Mouse (Mus musculus) kidney, embryonic 16.5 days (tissue): ENCODE data around the gene Pacrg. TPM values are rescaled to one million over a fixed set of nuclear protein-coding genes. Genes with fewer than 3 reads are reported as not detected.

ENCODE experiments used
- ATAC-seq: fragments of 200-750 bp; cut with Nextera tagmentation; 2 replicates; pipeline ENCODE4 v1.8.0; 2017; ENCODE audit warnings: moderate TSS enrichment; ENCODE audit not compliant: low FRiP score, low TSS enrichment
- H3K27ac ChIP-seq: fragments of 300-500 bp; sonication (generic); 2 replicates; pipeline ENCODE4 v1.5.1; 2014; ENCODE audit warnings: low read length
- H3K27me3 ChIP-seq: fragments of 300-500 bp; sonication (generic); 2 replicates; pipeline ENCODE4 v1.6.1; 2014; ENCODE audit warnings: low read length, control low read depth, mixed read lengths; ENCODE audit not compliant: insufficient read depth
- H3K36me3 ChIP-seq: fragments of 300-500 bp; sonication (generic); 2 replicates; pipeline ENCODE4 v1.6.1; 2014; ENCODE audit warnings: low read length, control low read depth, mixed read lengths; ENCODE audit not compliant: insufficient read depth
- H3K4me1 ChIP-seq: fragments of 300-500 bp; sonication (generic); 2 replicates; pipeline ENCODE4 v1.6.1; 2014; ENCODE audit warnings: low read length, control low read depth, mixed read lengths; ENCODE audit not compliant: insufficient read depth
- H3K4me2 ChIP-seq: fragments of 300-500 bp; sonication (generic); replicated peaks from 2 replicates; pipeline ENCODE4 v1.6.1; 2014; ENCODE audit warnings: low read depth, low read length
- H3K4me3 ChIP-seq: fragments of 300-500 bp; sonication (generic); 2 replicates; pipeline ENCODE4 v1.5.1; 2014; ENCODE audit warnings: mild to moderate bottlenecking, low read length
- H3K9ac ChIP-seq: fragments of 300-500 bp; sonication (generic); replicated peaks from 2 replicates; pipeline ENCODE4 v1.6.1; 2014; ENCODE audit warnings: low read length
- H3K9me3 ChIP-seq: fragments of 300-500 bp; sonication (generic); 2 replicates; pipeline ENCODE4 v1.6.1; 2016; ENCODE audit warnings: low read length, control low read depth
- WGBS: fragments of 180-500 bp; shearing (Covaris S2); extraction: QIAGEN DNeasy Blood & Tissue Kit; methylation state at CpG from one replicate; pipeline ENCODE4 v1.1.7; 2014; 5-methylcytosine and 5-hydroxymethylcytosine counted together
- polyA plus RNA-seq: library from polyadenylated mRNA; unstranded; fragments of >200 nt; fragmentation: Nextera tagmentation; extraction: Ambion mirVana; gene quantifications from 2 replicates; pipeline ENCODE4 v1.2.1, GENCODE M21; 2015

Pacrg gene
- polyA plus RNA-seq, 1 experiment from 2014 or later, result 3.9 TPM

DNA sequence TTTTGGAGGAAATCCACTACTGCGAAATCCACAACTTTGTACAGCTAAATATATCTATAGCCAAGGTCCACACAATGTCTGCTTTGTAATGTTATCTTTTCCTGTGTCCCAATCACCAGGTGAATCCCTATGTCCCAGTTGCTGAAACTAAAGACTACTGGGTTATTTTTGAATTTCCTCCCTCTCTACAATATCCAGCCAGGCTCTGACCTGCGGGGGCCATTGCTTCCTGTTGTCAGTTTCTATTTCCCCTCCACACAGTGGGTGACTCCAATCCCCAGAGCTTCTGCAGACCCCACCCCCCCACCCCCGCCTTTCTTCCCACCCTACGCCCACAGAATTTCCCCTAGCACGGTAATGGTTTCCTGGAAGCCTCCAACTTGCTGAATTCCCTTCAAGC lies 473.1 kb downstream of the Pacrg start:
- peak; percentile 70 for ATAC-seq
- H3K27ac ChIP-seq, result 0 out of 2 replicates have a peak overlapping the region, but pooled peaks have one; percentile 23
- WGBS, result 82% methylated on average over 5 of the region's 5 CpGs

GRCm38 (mm10) chr17:10366577-10366976 lies 473.5 kb downstream of the Pacrg start:
- H3K4me1 ChIP-seq, result no peaks in the 10 kb centered on the region
- H3K4me2 ChIP-seq, result no peak overlapping the region
- no peak overlapping the region for H3K4me3 ChIP-seq
- WGBS, result 79% methylated on average over 4 of the region's 4 CpGs
- no peaks in the 10 kb centered on the region for H3K9me3 ChIP-seq
- ATAC-seq, result 0 out of 2 replicates have a peak, but pooled peaks have one; percentile 4
- no peak overlapping the region for H3K9ac ChIP-seq
- no peaks in the 10 kb centered on the region for H3K27me3 ChIP-seq
- H3K27ac ChIP-seq, result no peak overlapping the region
- H3K36me3 ChIP-seq, result no peaks in the 10 kb centered on the region

More for the DNA sequence above, 473.1 kb downstream of the Pacrg start:
- Histone ChIP-seq H3K27me3 (no peaks in the 10 kb centered on the region), H3K9ac (no peak overlapping the region), H3K4me1 (peaks cover 3% of the 10 kb centered on the region; the same call in 1 of the 2 replicates), H3K36me3 (no peaks in the 10 kb centered on the region), H3K4me2 (no peak overlapping the region), H3K9me3 (no peaks in the 10 kb centered on the region), H3K4me3 (no peak overlapping the region)

DNA sequence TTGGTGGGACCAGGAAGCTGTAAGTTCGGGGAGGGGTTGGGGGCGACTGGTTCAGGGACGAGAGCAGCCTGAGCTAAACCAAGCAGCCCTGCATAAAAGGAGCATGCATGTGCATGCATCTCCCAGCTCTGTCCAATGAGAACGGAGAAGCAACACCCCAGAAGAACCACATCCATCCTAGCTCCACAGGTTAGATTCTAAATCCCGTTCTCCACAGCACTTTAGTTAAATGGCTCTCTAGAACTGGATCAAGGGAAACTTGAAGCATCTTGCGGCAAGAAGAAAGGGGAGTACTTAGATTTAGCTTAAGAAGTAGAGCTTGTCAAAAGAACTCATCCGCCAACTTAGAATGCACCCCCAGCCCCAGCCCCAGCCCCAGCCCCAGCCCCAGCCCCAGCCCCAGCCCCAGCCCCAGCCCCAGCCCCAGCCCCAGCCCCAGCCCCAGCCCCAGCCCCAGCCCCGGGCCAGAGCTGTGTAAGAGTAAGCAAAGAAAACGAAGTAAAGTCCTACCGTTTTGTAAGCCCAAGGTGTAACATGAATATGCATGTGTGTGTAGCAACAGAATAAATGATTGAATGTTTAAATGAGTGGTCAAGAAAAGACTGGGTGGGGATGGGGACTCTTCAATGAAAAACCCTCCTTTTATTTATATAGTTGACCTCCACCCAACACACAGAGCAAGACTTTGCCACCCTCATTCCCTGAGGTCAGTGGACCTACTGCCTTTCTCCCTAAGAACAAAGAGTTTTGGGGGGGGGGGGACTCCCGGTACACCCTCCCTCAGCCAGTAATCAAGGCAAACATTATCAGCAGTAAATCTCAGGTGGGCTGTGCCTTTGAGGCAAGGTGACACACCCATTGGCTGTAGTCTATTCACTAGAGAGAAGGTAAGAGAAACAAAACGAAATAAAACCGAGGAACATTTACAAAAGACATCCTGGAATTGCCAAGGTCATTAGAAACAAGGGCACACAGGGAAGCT lies 474.3 kb downstream of the Pacrg start:
- Histone ChIP-seq H3K4me1 (no peaks in the 10 kb centered on the region), H3K27me3 (no peaks in the 10 kb centered on the region), H3K4me2 (no peak overlapping the region), H3K9me3 (no peaks in the 10 kb centered on the region), H3K4me3 (no peak overlapping the region), H3K27ac (no peak overlapping the region), H3K9ac (no peak overlapping the region), H3K36me3 (no peaks in the 10 kb centered on the region)
- 70% methylated on average over 13 of the region's 13 CpGs for whole genome bisulfite sequencing
- no peak for ATAC-seq

DNA sequence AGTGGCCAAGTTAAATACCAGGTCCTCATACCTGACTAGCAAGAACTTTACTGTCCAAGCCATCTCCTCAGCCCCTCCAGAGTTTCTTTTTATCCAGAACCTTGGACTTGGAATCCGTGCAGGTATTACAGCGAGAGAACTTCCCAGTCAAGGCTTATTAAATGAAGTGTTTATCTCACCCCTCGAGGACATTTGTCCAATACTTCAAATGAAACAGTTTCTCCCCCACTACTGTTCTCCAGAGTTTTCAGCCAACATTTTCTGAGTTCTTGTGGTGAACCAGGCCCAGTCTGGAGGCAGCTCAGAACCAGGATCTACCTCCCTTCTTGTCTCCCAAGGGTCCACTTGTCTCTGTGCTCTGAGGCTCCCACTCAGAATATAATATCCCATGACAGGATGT lies 477.0 kb downstream of the Pacrg start:
- 74% methylated on average over 3 of the region's 3 CpGs for WGBS
- Histone ChIP-seq H3K9me3 (no peaks in the 10 kb centered on the region), H3K4me3 (no peak overlapping the region), H3K9ac (no peak overlapping the region), H3K4me1 (no peaks in the 10 kb centered on the region; the same call in 1 of the 2 replicates), H3K27me3 (no peaks in the 10 kb centered on the region), H3K36me3 (no peaks in the 10 kb centered on the region), H3K4me2 (no peak overlapping the region), H3K27ac (no peak overlapping the region)
- no peak for ATAC-seq

DNA sequence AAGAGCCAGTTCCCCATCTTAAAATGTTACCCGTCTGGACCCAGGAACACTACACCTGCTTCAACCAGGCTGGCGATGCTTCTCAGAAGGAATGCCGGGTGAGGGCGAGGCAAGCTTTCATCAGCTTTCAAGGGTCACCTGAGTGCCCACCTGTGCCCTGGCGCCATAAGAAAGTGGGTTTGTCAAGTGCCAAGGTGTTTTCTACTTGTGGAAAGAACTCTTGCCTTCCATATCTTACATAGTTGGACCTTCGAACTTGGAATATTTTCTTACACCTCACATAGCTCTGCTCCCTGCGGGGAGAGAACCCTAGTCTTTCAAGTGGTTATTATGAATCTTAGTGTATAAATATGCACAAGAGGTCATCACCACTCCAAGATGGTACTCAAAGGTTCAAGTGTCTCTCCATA lies 478.2 kb downstream of the Pacrg start:
- H3K4me2 ChIP-seq, result no peak overlapping the region
- H3K36me3 ChIP-seq, result no peaks in the 10 kb centered on the region
- no peak for ATAC-seq
- H3K9me3 ChIP-seq, result no peaks in the 10 kb centered on the region
- no peak overlapping the region for H3K4me3 ChIP-seq
- H3K9ac ChIP-seq, result no peak overlapping the region
- H3K4me1 ChIP-seq, result no peaks in the 10 kb centered on the region; the same call in 1 of the 2 replicates
- WGBS, result 92% methylated on average over 7 of the region's 7 CpGs
- H3K27ac ChIP-seq, result no peak overlapping the region
- H3K27me3 ChIP-seq, result no peaks in the 10 kb centered on the region

DNA sequence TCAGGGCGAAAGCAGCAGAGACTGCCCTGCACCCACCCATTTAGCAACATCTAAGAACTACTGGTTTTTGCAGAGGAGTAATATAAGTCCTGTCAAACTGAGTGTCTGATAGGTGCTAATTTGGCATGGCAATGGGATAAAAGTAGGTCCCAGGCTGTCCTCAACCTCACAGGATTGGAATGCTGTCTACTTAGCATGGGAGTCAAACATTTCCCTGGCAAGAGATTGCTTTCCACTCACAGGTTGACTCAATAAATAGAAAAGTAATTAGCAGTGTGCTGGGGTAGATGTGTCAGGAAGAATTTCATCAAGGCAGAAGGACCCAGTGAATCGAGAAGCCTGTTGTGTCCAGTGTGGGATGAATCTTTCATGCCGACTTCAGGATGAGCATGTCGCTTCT lies 479.4 kb downstream of the Pacrg start:
- peak; percentile 33; the same call in 1 of the 2 replicates for ATAC-seq
- Histone ChIP-seq H3K9ac (no peak overlapping the region), H3K27ac (no peak overlapping the region), H3K4me3 (no peak overlapping the region), H3K4me1 (peaks cover 7% of the 10 kb centered on the region), H3K36me3 (no peaks in the 10 kb centered on the region), H3K27me3 (no peaks in the 10 kb centered on the region), H3K4me2 (no peak overlapping the region), H3K9me3 (no peaks in the 10 kb centered on the region)
- 55% methylated on average over 4 of the region's 4 CpGs for WGBS

DNA sequence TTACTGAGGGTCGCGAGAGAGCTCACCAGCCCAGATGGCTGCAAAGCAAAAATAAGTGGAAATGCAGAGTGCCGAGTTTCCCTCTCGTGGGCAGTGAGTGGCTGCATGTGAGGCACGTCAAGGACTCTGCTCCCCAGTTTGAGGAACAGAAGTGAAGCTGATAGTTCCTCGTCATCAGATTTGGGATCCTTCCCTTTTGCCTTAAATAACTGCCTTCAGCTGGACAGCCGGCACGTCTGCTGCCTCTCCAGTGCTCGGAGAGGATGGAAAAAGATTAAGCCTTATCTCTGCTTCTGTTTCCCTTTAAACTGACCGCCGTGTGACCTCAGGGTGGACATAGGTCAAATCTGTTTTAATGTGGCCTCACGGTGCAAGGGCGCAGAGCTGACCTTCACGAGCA lies 480.6 kb downstream of the Pacrg start:
- Histone ChIP-seq H3K9me3 (no peaks in the 10 kb centered on the region), H3K9ac (no peak overlapping the region), H3K4me1 (peaks cover 8% of the 10 kb centered on the region), H3K36me3 (no peaks in the 10 kb centered on the region), H3K27ac (no peak overlapping the region), H3K4me3 (no peak overlapping the region), H3K4me2 (no peak overlapping the region), H3K27me3 (no peaks in the 10 kb centered on the region)
- WGBS, result 65% methylated on average over 14 of the region's 14 CpGs
- ATAC-seq, result no peak

GRCm38 (mm10) chr17:10357348-10357747 lies 482.8 kb downstream of the Pacrg start:
- Histone ChIP-seq H3K36me3 (no peaks in the 10 kb centered on the region), H3K9ac (no peak overlapping the region), H3K9me3 (no peaks in the 10 kb centered on the region), H3K4me1 (peaks cover 8% of the 10 kb centered on the region), H3K27me3 (no peaks in the 10 kb centered on the region), H3K4me2 (no peak overlapping the region), H3K27ac (no peak overlapping the region), H3K4me3 (no peak overlapping the region)
- ATAC-seq, result no peak
- WGBS, result 89% methylated on average over 12 of the region's 12 CpGs

GRCm38 (mm10) chr17:10356294-10356693 lies 483.8 kb downstream of the Pacrg start:
- no peaks in the 10 kb centered on the region for H3K9me3 ChIP-seq
- no peaks in the 10 kb centered on the region for H3K27me3 ChIP-seq
- no peaks in the 10 kb centered on the region for H3K36me3 ChIP-seq
- no peak overlapping the region for H3K4me2 ChIP-seq
- ATAC-seq, result no peak
- H3K4me3 ChIP-seq, result no peak overlapping the region
- no peak overlapping the region for H3K9ac ChIP-seq
- 26% methylated on average over 6 of the region's 6 CpGs for WGBS
- H3K27ac ChIP-seq, result no peak overlapping the region
- H3K4me1 ChIP-seq, result peaks cover 8% of the 10 kb centered on the region

DNA sequence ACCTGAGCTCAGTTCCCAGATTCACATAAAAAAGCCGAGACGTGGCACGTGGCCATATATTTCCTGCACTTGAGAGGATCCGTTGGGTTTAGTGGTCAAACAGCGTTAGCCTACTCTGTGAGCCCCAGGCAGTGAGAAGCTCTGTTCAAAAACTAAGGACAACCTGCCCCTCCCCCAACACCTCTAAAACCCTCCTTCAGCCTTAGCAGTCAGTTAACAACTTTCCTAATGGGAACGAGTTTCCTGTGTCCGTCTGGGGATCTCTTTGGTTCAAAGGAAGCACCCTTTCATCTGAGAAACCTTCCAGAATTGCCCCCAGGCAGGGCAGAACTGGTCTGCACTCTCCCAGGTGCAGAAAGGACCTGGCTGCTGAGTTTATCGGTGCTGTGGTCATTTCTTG lies 484.4 kb downstream of the Pacrg start:
- WGBS, result 6% methylated on average over 8 of the region's 8 CpGs
- H3K27ac ChIP-seq, result no peak overlapping the region
- H3K9ac ChIP-seq, result no peak overlapping the region
- no peaks in the 10 kb centered on the region for H3K36me3 ChIP-seq
- H3K27me3 ChIP-seq, result no peaks in the 10 kb centered on the region
- ATAC-seq, result no peak
- H3K4me3 ChIP-seq, result no peak overlapping the region
- peaks cover 8% of the 10 kb centered on the region for H3K4me1 ChIP-seq
- no peaks in the 10 kb centered on the region for H3K9me3 ChIP-seq
- no peak overlapping the region for H3K4me2 ChIP-seq
